Mouse (Mus musculus): ENCODE measurements around the gene Xpa. TPM values are rescaled to one million over a fixed set of nuclear protein-coding genes. Genes with fewer than 3 reads are reported as not detected.
A peak's percentile ranks its signal among the peaks of the same experiment; 100 is the strongest.

Gene Xpa
- total RNA-seq (2021): 1 to 10 TPM; 5.2 to 7.2 TPM
- 5.8 and 7.9 TPM in 2 replicates for polyA plus RNA-seq (2012; rRNA removed)
- long read RNA-seq, partial matches to known transcripts: 0 of 2 reads
- long read RNA-seq, other reads (novel, unspliced or antisense): 1 of 2 reads

DNA sequence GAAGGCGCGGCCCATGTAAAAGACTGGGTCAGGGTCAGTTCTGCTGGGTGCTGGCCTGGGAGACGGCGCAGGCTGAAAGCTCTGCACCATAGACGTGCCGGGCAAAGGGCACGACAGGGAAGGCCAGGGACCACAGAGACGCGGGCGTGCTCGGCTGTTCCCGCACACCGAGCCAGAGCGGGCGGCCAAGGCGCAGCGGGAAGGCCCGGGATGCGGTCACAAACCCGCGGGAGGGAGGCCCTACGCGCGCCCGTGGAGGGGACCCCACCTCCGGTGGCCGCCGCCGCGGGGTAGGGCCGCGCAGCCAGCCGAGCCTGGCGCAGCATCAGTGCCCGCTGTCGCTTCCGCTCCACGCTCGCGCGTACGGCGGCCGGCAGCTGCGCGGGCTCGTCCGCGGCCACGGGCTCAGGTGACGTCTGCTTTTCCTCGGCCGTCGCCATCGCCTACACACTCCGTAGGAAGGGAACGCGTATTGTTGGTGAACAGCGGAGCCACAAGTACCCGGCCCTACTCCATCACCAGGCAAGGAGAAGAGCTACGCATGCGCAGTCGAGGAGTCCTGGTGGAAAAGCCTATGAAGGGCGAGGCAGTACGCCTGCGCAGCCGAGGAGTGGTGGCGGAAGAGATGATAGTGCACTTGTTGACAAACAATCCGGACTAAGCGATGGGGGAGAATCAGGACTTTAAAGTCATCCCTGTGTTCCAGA is at the start of gene Xpa:
TSS of gene Xpa (minus strand) at position 531 of the 707 bp plus-strand sequence.
- intact Hi-C loops (cut with DNase I): loop anchor here (5.0 kb wide), 2 partner anchors 191 to 256 kb away; partner anchors contain the start of genes Anp32b and Trmo
- Histone ChIP-seq H3K4me1 (ENCODE audit: control insufficient read depth, insufficient read depth, low read length) (peaks cover 5% of the 10 kb centered on the region), H3K79me2 (replicated peaks; ENCODE audit: control insufficient read depth, insufficient read depth, low read length) (no peaks in the 10 kb centered on the region), H3K27me3 (ENCODE audit: control insufficient read depth, insufficient read depth, low read length) (no peaks in the 10 kb centered on the region), H3K4me3 (peak within 1 kb of the TSS; percentile 94), H3K27ac (peak within 1 kb of the TSS; percentile 91), H3K9ac (ENCODE audit: low read depth, low read length) (peak within 1 kb of the TSS; percentile 81), H3K36me3 (ENCODE audit: control insufficient read depth, insufficient read depth, low read length) (no peaks in the 10 kb centered on the region)
- under 1% methylated on average over 70 of the region's 70 CpGs for WGBS
- peak; percentile 92 to 95 for DNase-seq
- TF ChIP-seq CTCF (IDR thresholded peaks at IDR 0.05) (no peak), EP300 (IDR thresholded peaks at IDR 0.05; ENCODE audit: insufficient read depth, low read depth, low read length) (0 out of 2 replicates have a peak, but pooled peaks have one; percentile 38), POLR2A (IDR thresholded peaks at IDR 0.05; ENCODE audit: insufficient read depth, low read depth, low read length) (peak; percentile 98)

DNA sequence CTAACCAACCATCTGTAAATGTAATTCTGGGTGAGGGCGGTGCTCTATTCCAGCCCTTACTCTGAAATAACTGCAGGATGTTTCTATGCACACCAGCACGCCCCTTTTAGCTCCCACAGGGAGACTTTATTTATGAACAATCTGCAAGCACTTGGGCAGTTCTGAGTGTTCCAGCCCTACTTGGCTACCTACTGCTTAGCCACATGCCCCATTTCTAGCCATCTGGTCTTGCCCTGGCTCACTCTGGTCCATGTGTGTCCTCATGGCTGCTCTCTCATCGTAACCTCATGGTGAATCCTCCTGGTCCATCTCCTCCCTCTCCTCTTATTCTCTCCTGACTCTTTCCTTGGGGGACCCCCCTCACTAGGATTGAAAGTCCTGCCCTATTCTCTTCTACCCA is 39.8 kb upstream of the Xpa start:
- H3K4me1 ChIP-seq (ENCODE audit: control insufficient read depth, insufficient read depth, low read length): no peaks in the 10 kb centered on the region
- no peaks in the 10 kb centered on the region for H3K79me2 ChIP-seq (replicated peaks; ENCODE audit: control insufficient read depth, insufficient read depth, low read length)
- 82% methylated on average over 3 of the region's 3 CpGs for WGBS
- no peak for TF ChIP-seq CTCF (IDR thresholded peaks at IDR 0.05)
- no peak for TF ChIP-seq POLR2A (IDR thresholded peaks at IDR 0.05; ENCODE audit: insufficient read depth, low read depth, low read length)
- TF ChIP-seq EP300 (IDR thresholded peaks at IDR 0.05; ENCODE audit: insufficient read depth, low read depth, low read length): no peak
- H3K27ac ChIP-seq: no peak overlapping the region
- no peaks in the 10 kb centered on the region; the same call in 1 of the 2 replicates for H3K27me3 ChIP-seq (ENCODE audit: control insufficient read depth, insufficient read depth, low read length)
- intact Hi-C loops (cut with DNase I): no loop called here
- H3K36me3 ChIP-seq (ENCODE audit: control insufficient read depth, insufficient read depth, low read length): no peaks in the 10 kb centered on the region
- no peak for DNase-seq
- H3K9ac ChIP-seq (ENCODE audit: low read depth, low read length): no peak overlapping the region
- H3K4me3 ChIP-seq: no peak overlapping the region

DNA sequence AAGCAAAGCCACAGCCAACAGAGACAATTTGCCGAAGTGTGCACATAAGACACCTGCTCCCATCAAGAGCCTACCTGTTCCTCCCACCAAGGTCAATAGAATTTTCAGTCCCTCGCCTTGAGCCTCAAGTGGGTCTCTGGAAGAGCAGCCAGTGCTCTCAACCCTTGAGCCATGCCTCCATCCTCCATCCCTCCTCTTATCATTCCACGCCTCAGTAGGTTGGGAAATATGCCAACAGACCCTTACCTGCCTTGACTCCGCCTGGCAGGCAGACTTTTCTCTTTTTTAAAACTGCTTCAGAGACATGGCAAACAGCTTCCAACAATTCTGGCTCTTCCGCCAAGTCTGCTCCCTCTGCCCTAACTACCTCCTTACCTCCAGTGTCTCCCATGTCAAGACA is 38.6 kb upstream of the Xpa start:
- intact Hi-C loops (cut with DNase I): no loop called here
- no peak for DNase-seq
- Histone ChIP-seq H3K9ac (ENCODE audit: low read depth, low read length) (no peak overlapping the region), H3K4me1 (ENCODE audit: control insufficient read depth, insufficient read depth, low read length) (no peaks in the 10 kb centered on the region), H3K27me3 (ENCODE audit: control insufficient read depth, insufficient read depth, low read length) (no peaks in the 10 kb centered on the region; the same call in 1 of the 2 replicates), H3K27ac (no peak overlapping the region), H3K36me3 (ENCODE audit: control insufficient read depth, insufficient read depth, low read length) (no peaks in the 10 kb centered on the region), H3K4me3 (no peak overlapping the region), H3K79me2 (replicated peaks; ENCODE audit: control insufficient read depth, insufficient read depth, low read length) (no peaks in the 10 kb centered on the region)
- TF ChIP-seq CTCF (IDR thresholded peaks at IDR 0.05) (no peak), EP300 (IDR thresholded peaks at IDR 0.05; ENCODE audit: insufficient read depth, low read depth, low read length) (no peak), POLR2A (IDR thresholded peaks at IDR 0.05; ENCODE audit: insufficient read depth, low read depth, low read length) (no peak)
- 82% methylated on average over 5 of the region's 5 CpGs for WGBS

DNA sequence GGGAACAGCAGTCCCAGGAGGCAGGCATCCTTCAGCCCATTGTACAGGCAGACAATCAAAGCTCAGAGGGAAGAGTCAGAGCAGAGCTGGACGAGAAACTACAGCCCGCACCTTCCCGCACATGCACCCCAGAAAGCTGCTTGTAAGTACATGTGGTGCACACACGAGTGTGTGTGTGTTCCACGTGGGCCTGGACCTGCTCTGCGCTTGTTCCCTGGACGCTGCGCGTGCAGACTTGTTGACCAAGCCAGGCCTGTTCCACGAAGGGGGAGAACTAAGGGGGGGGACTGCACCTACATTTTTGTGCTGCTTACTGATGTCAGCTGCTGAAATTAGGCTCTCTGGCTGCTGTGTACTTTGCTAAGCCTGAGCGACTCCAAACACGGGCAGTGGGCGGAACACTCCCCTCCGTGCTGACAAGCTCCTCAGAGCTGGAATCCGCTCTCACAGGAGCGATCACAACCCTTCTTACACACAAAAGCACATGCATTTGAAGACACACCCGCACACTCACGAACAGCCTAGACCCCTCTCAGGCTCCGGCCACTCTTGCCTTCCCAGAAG is 30.9 kb upstream of the Xpa start:
- Histone ChIP-seq H3K9ac (ENCODE audit: low read depth, low read length) (no peak overlapping the region), H3K4me3 (no peak overlapping the region), H3K4me1 (ENCODE audit: control insufficient read depth, insufficient read depth, low read length) (no peaks in the 10 kb centered on the region), H3K27me3 (ENCODE audit: control insufficient read depth, insufficient read depth, low read length) (no peaks in the 10 kb centered on the region; the same call in 1 of the 2 replicates), H3K79me2 (replicated peaks; ENCODE audit: control insufficient read depth, insufficient read depth, low read length) (no peaks in the 10 kb centered on the region), H3K27ac (no peak overlapping the region), H3K36me3 (ENCODE audit: control insufficient read depth, insufficient read depth, low read length) (no peaks in the 10 kb centered on the region)
- no peak for DNase-seq
- intact Hi-C loops (cut with DNase I): no loop called here
- no peak for TF ChIP-seq EP300 (IDR thresholded peaks at IDR 0.05; ENCODE audit: insufficient read depth, low read depth, low read length)
- no peak for TF ChIP-seq POLR2A (IDR thresholded peaks at IDR 0.05; ENCODE audit: insufficient read depth, low read depth, low read length)
- TF ChIP-seq CTCF (IDR thresholded peaks at IDR 0.05): no peak
- 56% methylated on average over 19 of the region's 19 CpGs for WGBS

DNA sequence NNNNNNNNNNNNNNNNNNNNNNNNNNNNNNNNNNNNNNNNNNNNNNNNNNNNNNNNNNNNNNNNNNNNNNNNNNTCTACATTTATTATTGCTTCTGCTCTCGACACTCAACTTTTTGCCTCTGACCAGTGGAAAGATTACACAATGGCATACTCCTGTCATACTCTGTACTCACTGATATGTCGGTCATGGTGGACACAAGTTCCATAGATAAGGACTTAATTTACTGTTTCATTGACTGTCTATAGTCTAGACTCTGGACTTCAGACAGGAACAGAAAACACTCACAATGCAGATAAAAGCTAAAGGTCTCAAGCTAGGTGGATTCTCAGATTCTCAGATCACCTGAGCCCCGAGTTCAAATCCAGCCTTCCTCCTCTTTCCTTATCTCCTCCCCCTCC is 25.0 kb upstream of the Xpa start:
- no peak overlapping the region for H3K27ac ChIP-seq
- H3K79me2 ChIP-seq (replicated peaks; ENCODE audit: control insufficient read depth, insufficient read depth, low read length): no peaks in the 10 kb centered on the region
- H3K27me3 ChIP-seq (ENCODE audit: control insufficient read depth, insufficient read depth, low read length): no peaks in the 10 kb centered on the region
- TF ChIP-seq EP300 (IDR thresholded peaks at IDR 0.05; ENCODE audit: insufficient read depth, low read depth, low read length) (no peak), POLR2A (IDR thresholded peaks at IDR 0.05; ENCODE audit: insufficient read depth, low read depth, low read length) (no peak), CTCF (IDR thresholded peaks at IDR 0.05) (no peak)
- no peak overlapping the region for H3K9ac ChIP-seq (ENCODE audit: low read depth, low read length)
- WGBS: 71% methylated on average over 3 of the region's 3 CpGs
- intact Hi-C loops (cut with DNase I): no loop called here
- no peak for DNase-seq
- no peak overlapping the region for H3K4me3 ChIP-seq
- no peaks in the 10 kb centered on the region for H3K4me1 ChIP-seq (ENCODE audit: control insufficient read depth, insufficient read depth, low read length)
- H3K36me3 ChIP-seq (ENCODE audit: control insufficient read depth, insufficient read depth, low read length): no peaks in the 10 kb centered on the region
